Mouse (Mus musculus) telencephalon, adult 2 months (tissue): ENCODE results near the gene Dnajb1.
A peak's percentile ranks its signal among the peaks of the same experiment; 100 is the strongest.

Experiments used
- DNase-seq: peaks from one replicate; pipeline ENCODE4 v3.0.0-alpha.2; 2011; ENCODE audit warnings: low read depth, low spot score

Gene Dnajb1

GRCm38 (mm10) chr8:83611921-83612320 lies 3.9 kb downstream of the Dnajb1 start:
- no peak for DNase-seq

- no peak for DNase-seq
Measured at GRCm38 (mm10) chr8:83613695-83614094, 5.7 kb downstream of the Dnajb1 start.

- DNase-seq: no peak
Measured at GRCm38 (mm10) chr8:83616625-83617024, 8.6 kb downstream of the Dnajb1 start.

- peak; percentile 57 for DNase-seq
Measured at GRCm38 (mm10) chr8:83617111-83617510, 9.1 kb downstream of the Dnajb1 start.

- DNase-seq: no peak
Measured at GRCm38 (mm10) chr8:83618566-83618965, 10.6 kb downstream of the Dnajb1 start.

- no peak for DNase-seq
Measured at GRCm38 (mm10) chr8:83619568-83620285, 11.7 kb downstream of the Dnajb1 start.

- no peak for DNase-seq
Measured at GRCm38 (mm10) chr8:83621691-83622388, 13.8 kb downstream of the Dnajb1 start.

- DNase-seq: peak; percentile 76
Measured at GRCm38 (mm10) chr8:83622389-83622989, 14.5 kb downstream of the Dnajb1 start.

GRCm38 (mm10) chr8:83623549-83623948 lies 15.6 kb downstream of the Dnajb1 start:
- no peak for DNase-seq

GRCm38 (mm10) chr8:83624739-83625138 lies 16.7 kb downstream of the Dnajb1 start:
- DNase-seq: no peak

GRCm38 (mm10) chr8:83625676-83626299 lies 17.8 kb downstream of the Dnajb1 start:
- DNase-seq: no peak

- DNase-seq: no peak
Measured at GRCm38 (mm10) chr8:83632083-83632707, 24.2 kb downstream of the Dnajb1 start.

- DNase-seq: no peak
Measured at GRCm38 (mm10) chr8:83638856-83639255, 30.9 kb downstream of the Dnajb1 start.

GRCm38 (mm10) chr8:83639649-83640048 lies 31.7 kb downstream of the Dnajb1 start:
- DNase-seq: no peak

GRCm38 (mm10) chr8:83647511-83647910 lies 39.5 kb downstream of the Dnajb1 start:
- DNase-seq: no peak

GRCm38 (mm10) chr8:83648031-83648430 lies 40.0 kb downstream of the Dnajb1 start:
- DNase-seq: no peak

- no peak for DNase-seq
Measured at GRCm38 (mm10) chr8:83649699-83650098, 41.7 kb downstream of the Dnajb1 start.

- peak; percentile 99 for DNase-seq
Measured at GRCm38 (mm10) chr8:83652030-83652743, 44.2 kb downstream of the Dnajb1 start, which contains the start of gene Gipc1. Gene Gipc1 (plus strand): TSS chr8:83652677.

- no peak for DNase-seq
Measured at GRCm38 (mm10) chr8:83652744-83653661, 45.0 kb downstream of the Dnajb1 start.

- DNase-seq: no peak
Measured at GRCm38 (mm10) chr8:83653662-83654017, 45.6 kb downstream of the Dnajb1 start.
